Mouse (Mus musculus) bone marrow, adult 2 months (tissue): ENCODE data around the gene C8b. TPM values are rescaled to one million over a fixed set of nuclear protein-coding genes. Genes with fewer than 3 reads are reported as not detected.

Experiments
- H3K27ac ChIP-seq: fragments of 200-500 bp; 2 replicates; pipeline ENCODE4 v1.5.1; 2012; ENCODE audit warnings: low read depth, mild to moderate bottlenecking, control low read depth, inconsistent platforms, low read length; ENCODE audit not compliant: control insufficient read depth, poor library complexity, insufficient read depth
- H3K4me1 ChIP-seq: fragments of 200-500 bp; 2 replicates; pipeline ENCODE4 v1.6.1; 2011; ENCODE audit warnings: low read length; ENCODE audit not compliant: control insufficient read depth, insufficient read depth
- H3K4me3 ChIP-seq: fragments of 200-500 bp; replicated peaks from 2 replicates; pipeline ENCODE3; 2011; ENCODE audit warnings: mild to moderate bottlenecking, low read depth, low read length, control low read depth; ENCODE audit not compliant: control insufficient read depth
- CTCF ChIP-seq: fragments of 200-500 bp; IDR thresholded peaks from 2 replicates; pipeline ENCODE4 v1.5.1; 2011; ENCODE audit warnings: low read length, control low read depth; ENCODE audit not compliant: control insufficient read depth, insufficient read depth
- POLR2A ChIP-seq: fragments of 200-500 bp; IDR thresholded peaks from 2 replicates; pipeline ENCODE4 v1.6.1; 2011; ENCODE audit warnings: low read depth, mild to moderate bottlenecking, control low read depth, low read length, borderline replicate concordance; ENCODE audit not compliant: control insufficient read depth
- WGBS: fragments of 180-500 bp; shearing (Covaris S2); methylation state at CpG from one replicate; pipeline ENCODE4 v1.1.7; 2018; 5-methylcytosine and 5-hydroxymethylcytosine counted together
- polyA plus RNA-seq: library from polyadenylated mRNA; stranded (reverse); fragments of >200 nt; gene quantifications from 2 replicates; pipeline ENCODE4 v1.2.4, GENCODE M21; 2011; ENCODE audit warnings: low replicate concordance; ENCODE audit not compliant: missing spikeins, insufficient read depth, insufficient read length

The C8b gene
- polyA plus RNA-seq, 1 experiment: not detected

DNA sequence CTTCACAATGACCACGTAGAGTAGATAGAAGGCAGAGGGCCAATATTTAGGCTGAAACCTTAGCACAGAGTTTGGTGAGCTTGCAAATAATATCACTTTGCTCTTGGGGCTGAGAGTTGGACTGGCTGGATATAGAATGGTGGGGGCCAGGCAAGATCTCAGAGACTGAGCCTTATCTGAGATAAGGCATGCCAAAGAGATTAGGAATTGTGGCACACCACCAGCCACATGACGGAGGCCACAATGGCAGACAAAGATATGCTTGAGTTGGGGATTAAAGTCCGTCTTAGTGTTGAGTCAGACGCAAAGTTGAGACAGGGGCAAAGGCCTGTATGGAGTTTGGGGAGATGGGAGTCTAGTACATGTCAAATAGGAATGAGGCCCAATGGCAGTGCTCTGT is 26.0 kb downstream of the C8b start:
- TF ChIP-seq CTCF (no peak), POLR2A (no peak)
- Histone ChIP-seq H3K27ac (no peak overlapping the region), H3K4me1 (no peaks in the 10 kb centered on the region), H3K4me3 (no peak overlapping the region)
- WGBS: 72% methylated on average over 4 of the region's 4 CpGs

DNA sequence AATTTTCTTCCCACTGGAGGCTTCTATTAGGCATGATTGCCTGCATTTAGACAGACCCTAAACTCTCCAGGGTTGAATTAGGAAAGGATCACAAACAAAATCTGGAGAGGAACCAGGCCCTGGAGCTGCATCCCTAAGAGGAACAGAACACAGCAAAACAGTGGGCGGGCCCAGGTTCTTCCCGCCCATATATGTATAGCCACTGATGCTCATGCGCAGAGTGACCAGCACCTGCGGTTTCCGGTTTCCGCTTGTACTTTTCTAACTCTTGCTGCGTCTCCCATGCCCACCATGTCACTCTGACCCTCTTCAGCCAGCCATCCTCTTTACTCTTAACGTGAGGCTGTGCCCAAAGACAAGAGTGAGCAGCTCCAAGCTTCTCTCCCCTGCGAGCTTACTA is 32.8 kb downstream of the C8b start:
- 76% methylated on average over 9 of the region's 9 CpGs for WGBS
- no peak overlapping the region for H3K4me3 ChIP-seq

DNA sequence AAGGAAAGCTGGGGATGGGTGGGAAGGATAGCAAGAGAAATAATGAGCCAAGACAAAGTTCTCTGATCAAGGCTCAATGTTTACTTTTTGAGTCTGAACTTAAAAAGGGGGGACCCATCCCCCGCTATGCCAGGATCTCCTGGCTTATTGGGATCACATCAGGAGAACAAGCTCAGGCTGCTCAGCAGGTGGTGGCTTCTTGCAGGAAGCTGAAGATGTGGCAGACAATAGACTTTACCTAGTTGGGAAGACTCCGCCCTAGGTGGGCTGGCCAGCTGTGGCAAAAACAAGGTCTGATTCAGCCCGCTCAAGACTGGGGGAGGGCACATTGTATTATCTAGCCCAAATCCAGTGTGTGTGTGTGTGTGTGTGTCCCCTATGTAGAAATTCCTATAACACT is 35.5 kb downstream of the C8b start:
- TF ChIP-seq POLR2A (no peak), CTCF (no peak)
- Histone ChIP-seq H3K4me3 (no peak overlapping the region), H3K27ac (no peak overlapping the region), H3K4me1 (no peaks in the 10 kb centered on the region)
- WGBS: 85% methylated on average over 3 of the region's 3 CpGs

More for the DNA sequence above, 32.8 kb downstream of the C8b start:
- Histone ChIP-seq H3K27ac (no peak overlapping the region), H3K4me1 (no peaks in the 10 kb centered on the region)
- TF ChIP-seq POLR2A: no peak
- TF ChIP-seq CTCF: no peak

DNA sequence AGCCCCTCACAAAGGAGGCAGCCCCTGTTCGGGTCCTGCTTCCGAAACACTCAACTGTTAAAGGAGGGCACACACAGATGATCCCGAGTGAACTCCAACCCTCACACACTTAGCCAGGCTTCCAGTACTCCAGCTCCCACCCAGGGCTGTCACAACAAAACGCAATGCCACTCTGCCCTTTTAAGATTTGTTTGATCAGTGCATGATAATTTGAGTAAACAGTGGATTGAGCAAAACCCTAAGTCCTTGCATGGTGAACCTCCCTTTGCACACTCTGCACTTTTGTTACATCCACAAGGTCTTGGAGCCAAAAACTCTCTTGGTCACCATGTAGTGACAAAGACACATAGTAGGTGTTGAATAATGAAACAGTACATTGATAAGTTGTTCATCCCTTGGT is 38.0 kb downstream of the C8b start:
- H3K4me1 ChIP-seq: no peaks in the 10 kb centered on the region
- WGBS: 76% methylated on average over 4 of the region's 4 CpGs
- H3K27ac ChIP-seq: no peak overlapping the region
- TF ChIP-seq POLR2A (no peak), CTCF (no peak)
- no peak overlapping the region for H3K4me3 ChIP-seq

DNA sequence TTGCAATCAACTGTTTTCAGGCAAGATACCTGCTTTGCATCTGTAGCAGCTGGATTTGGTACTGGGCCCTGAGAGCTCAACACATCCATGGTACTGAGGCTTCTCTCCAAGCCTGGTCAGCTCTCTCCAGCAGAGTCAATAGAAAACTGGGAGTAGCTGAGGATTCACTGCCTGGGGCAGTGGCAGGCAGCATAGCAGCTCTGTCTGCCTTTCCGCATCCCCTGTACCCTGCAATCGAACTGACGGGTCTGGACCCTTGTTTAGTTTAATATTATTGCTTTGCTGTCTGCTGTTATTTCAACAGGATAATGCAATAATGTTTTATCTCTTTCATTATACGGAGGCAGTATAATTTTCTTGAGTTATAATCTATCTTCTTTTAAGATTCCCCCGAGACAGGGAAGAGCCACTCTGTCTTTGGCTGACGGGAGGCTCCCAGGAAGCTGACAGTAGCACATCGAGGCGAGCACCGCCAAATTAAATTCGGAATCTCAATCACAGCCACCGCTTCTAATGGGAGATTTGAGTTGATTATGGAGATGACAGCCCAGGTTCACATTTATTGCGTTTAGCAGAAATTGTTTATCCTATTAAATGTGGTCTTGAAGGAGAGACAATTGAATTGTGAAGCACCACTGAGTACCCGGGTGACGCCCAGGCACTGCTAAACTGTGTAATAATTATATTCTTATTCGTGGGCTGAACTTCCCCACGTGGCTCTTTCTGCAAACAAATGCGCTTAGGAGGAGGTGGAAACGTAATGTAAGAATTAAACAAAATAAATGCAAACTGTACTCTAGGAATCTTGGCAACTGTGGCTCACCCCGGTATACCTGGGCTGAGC is 39.5 kb downstream of the C8b start:
- TF ChIP-seq CTCF (no peak), POLR2A (no peak)
- Histone ChIP-seq H3K4me3 (no peak overlapping the region), H3K27ac (no peak overlapping the region), H3K4me1 (no peaks in the 10 kb centered on the region)
- WGBS: 80% methylated on average over 19 of the region's 19 CpGs

DNA sequence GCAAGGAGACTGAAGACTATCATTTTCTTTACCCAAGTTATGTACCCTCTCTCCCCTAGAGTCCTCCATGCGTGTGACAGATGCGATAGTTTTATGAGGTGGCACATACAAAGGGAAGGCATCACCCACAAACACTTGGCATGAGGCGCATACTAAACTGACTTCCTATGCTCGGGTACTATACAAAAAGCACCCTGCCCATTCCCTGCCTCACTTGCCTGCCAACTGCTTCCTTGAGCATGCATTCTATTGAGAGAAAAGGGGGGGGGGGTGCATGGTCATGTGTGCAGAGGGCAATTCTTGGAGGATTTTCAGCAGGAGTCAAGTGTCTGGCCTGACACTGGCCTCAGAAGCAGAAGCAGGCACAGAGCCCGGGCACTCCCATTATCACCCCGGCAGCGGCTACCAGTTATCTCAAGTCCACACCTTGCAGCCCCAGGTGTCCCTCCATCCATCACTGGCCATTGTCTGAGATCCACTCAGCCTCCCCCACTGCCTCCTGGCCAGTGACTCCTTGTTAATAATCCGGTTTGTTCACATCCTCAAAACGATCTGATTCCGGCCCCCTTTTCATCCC is 44.7 kb downstream of the C8b start:
- TF ChIP-seq CTCF (no peak), POLR2A (no peak)
- Histone ChIP-seq H3K27ac (no peak overlapping the region), H3K4me3 (no peak overlapping the region), H3K4me1 (no peaks in the 10 kb centered on the region)
- WGBS: 72% methylated on average over 10 of the region's 10 CpGs

DNA sequence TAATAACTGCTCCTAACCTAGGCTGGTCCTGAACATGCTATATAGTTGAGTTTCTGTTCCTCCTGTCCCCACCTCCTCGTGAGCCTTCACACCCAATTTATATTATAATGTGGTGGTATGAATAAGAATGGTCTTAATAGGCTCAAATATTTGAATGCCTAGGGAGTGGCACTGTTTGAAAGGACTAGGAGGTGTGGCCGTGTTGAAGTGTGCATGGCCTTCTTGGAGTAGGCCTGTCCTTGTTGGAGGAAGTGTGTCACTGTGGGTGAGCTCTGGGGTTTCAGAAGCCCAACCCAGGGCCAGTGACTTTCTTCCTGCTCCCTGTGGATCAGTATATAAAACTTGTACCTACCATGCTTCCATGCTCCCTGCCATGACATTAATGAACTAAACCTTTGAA is 47.5 kb downstream of the C8b start:
- 73% methylated on average over 2 of the region's 2 CpGs for WGBS
- H3K27ac ChIP-seq: no peak overlapping the region
- TF ChIP-seq POLR2A (no peak), CTCF (no peak)
- H3K4me3 ChIP-seq: no peak overlapping the region
- H3K4me1 ChIP-seq: no peaks in the 10 kb centered on the region

DNA sequence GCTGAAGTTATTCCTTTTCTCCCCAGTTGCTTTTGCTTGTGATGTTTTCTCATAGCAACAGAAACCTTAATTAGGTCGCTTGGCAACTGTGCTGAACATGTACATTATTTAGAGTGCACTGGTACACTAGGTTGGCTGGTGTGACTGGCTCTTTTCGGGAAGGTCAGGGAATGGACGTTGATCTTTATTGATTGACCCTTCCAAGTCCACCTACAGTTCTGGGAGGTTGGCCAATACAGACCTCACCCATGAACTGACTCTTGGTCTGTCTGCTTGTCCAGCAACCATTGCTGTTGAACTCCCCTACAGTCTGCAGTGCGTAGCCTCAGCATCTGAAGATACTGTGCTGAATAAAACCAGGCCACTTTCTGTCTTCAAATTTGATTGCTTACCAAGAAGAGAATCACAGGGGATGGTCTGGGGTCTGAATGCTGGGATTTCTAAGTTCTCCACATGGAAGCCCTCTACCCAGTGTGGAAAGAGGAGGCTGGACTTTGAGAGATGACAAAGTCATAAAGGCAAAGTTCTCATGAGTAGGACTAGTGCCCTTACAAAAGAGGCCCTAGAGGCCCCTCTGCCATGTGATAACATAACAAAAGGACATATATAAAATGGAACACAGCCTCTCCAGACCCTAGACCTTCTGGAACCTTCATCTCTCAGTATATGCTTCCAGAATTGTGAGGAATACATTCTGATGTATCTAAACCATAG is 50.6 kb downstream of the C8b start:
- Histone ChIP-seq H3K27ac (no peak overlapping the region), H3K4me1 (no peaks in the 10 kb centered on the region), H3K4me3 (no peak overlapping the region)
- 75% methylated on average over 4 of the region's 4 CpGs for WGBS
- TF ChIP-seq POLR2A (no peak), CTCF (no peak)

DNA sequence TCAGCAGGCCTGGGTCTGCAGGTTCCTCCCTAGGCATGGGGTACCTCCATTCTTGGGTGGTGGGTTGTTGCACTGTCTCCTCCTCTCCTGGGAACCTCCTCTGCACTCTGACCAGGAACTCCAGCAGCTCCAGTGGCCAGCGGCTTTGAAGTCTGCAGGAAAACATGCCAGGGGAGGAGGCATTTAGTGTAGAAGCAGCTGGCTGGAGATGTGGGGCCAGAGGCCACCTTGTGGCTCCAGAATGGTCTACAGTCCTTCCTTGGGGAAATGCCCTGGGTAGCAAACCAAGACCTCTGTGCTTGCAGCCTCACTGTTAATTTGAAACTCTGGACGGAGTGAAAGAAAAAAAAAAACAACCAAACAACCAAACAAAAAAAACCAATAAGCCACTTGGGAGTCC is 51.4 kb downstream of the C8b start:
- WGBS: 58% methylated on average over 2 of the region's 2 CpGs
- Histone ChIP-seq H3K4me3 (no peak overlapping the region), H3K4me1 (no peaks in the 10 kb centered on the region), H3K27ac (no peak overlapping the region)
- TF ChIP-seq POLR2A: no peak
- TF ChIP-seq CTCF: no peak
